In genomic region chr16:74739194-74740135, GRCm38 (mm10) we compare ENCODE assay signal across 12 mouse cellular contexts.
DNase-seq lines count a peak whose midpoint lies in the region; ATAC-seq and TF ChIP-seq lines count a peak whose summit lies in the region.
"Had no signal": no experiment of that assay in that cellular context is flagged by ENCODE, and none has a peak within 500 bp of the region (broad histone marks: within the 10 kb centered on the region; RNA-seq: fewer than 3 reads in every experiment).

No protein-coding gene starts in this region.

- 0 out of 2 replicates have a peak, but pooled peaks have one; percentile 11 for ATAC-seq in hindbrain, embryonic 16.5 days
- no peak for ATAC-seq in hindbrain, embryonic 12.5 days (ENCODE audit: low FRiP score)
- no peak for ATAC-seq in midbrain, postnatal 0 days (ENCODE audit: low FRiP score)

- WGBS in hindbrain, embryonic 16.5 days = 64% methylated on average over 12 of the region's 12 CpGs
- WGBS in hindbrain, embryonic 12.5 days = 85% methylated on average over 12 of the region's 12 CpGs
- 60% methylated on average over 12 of the region's 12 CpGs for WGBS in midbrain, postnatal 0 days

- no peak overlapping the region for H3K4me2 ChIP-seq in hindbrain, embryonic 16.5 days (ENCODE audit: low read length)
- H3K4me2 ChIP-seq in hindbrain, embryonic 12.5 days (replicated peaks) = no peak overlapping the region
- H3K4me2 ChIP-seq in midbrain, postnatal 0 days (ENCODE audit: low read depth, low read length, poor library complexity, severe bottlenecking) = no peak overlapping the region
- H3K4me2 ChIP-seq: liver, embryonic 11.5 days had no signal

- TF ChIP-seq CTCF in midbrain, postnatal 0 days (IDR thresholded peaks at IDR 0.05) = no peak

- no peaks in the 10 kb centered on the region for H3K4me1 ChIP-seq in hindbrain, embryonic 16.5 days (ENCODE audit: control insufficient read depth, insufficient read depth, low read depth, low read length)
- H3K4me1 ChIP-seq in hindbrain, embryonic 12.5 days = no peaks in the 10 kb centered on the region
- H3K4me1 ChIP-seq in midbrain, postnatal 0 days (ENCODE audit: insufficient read depth, low read length) = peaks cover 4% of the 10 kb centered on the region; the same call in 1 of the 2 replicates

- no peaks in the 10 kb centered on the region for H3K36me3 ChIP-seq in hindbrain, embryonic 16.5 days (ENCODE audit: control insufficient read depth, insufficient read depth, low read length)
- H3K36me3 ChIP-seq in hindbrain, embryonic 12.5 days = no peaks in the 10 kb centered on the region
- no peaks in the 10 kb centered on the region for H3K36me3 ChIP-seq in midbrain, postnatal 0 days (ENCODE audit: insufficient read depth, low read length)

- no peak overlapping the region for H3K9ac ChIP-seq in hindbrain, embryonic 16.5 days (ENCODE audit: low read depth, low read length)
- no peak overlapping the region for H3K9ac ChIP-seq in hindbrain, embryonic 12.5 days
- H3K9ac ChIP-seq in midbrain, postnatal 0 days (replicated peaks; ENCODE audit: low read length, poor library complexity, severe bottlenecking) = no peak overlapping the region

- H3K9me3 ChIP-seq in hindbrain, embryonic 16.5 days (ENCODE audit: control insufficient read depth, low read length) = no peaks in the 10 kb centered on the region
- no peaks in the 10 kb centered on the region for H3K9me3 ChIP-seq in hindbrain, embryonic 12.5 days (replicated peaks)
- no peaks in the 10 kb centered on the region for H3K9me3 ChIP-seq in midbrain, postnatal 0 days (ENCODE audit: low read length)

- H3K27me3 ChIP-seq in hindbrain, embryonic 16.5 days (replicated peaks; ENCODE audit: control insufficient read depth, insufficient read depth, low read length) = no peaks in the 10 kb centered on the region
- H3K27me3 ChIP-seq in hindbrain, embryonic 12.5 days = no peaks in the 10 kb centered on the region
- no peaks in the 10 kb centered on the region for H3K27me3 ChIP-seq in midbrain, postnatal 0 days (ENCODE audit: insufficient read depth, low read length)

- H3K4me3 ChIP-seq in hindbrain, embryonic 16.5 days (ENCODE audit: low read length) = no peak overlapping the region
- no peak overlapping the region for H3K4me3 ChIP-seq in hindbrain, embryonic 12.5 days
- no peak overlapping the region for H3K4me3 ChIP-seq in midbrain, postnatal 0 days (ENCODE audit: low read depth, low read length)
- H3K4me3 ChIP-seq: gastrocnemius, adult 2 months had no signal

- DNase-seq in cerebellum, postnatal 10 days = peak; percentile 9
- DNase-seq in cerebellum, postnatal 36 days = no peak
- DNase-seq in urinary bladder, postnatal 14 days (ENCODE audit: low spot score) = peak; percentile 3
- DNase-seq in urinary bladder, postnatal 10 days (ENCODE audit: low spot score) = no peak
- no peak for DNase-seq in thymus, postnatal 25 days
- DNase-seq in midbrain, postnatal 0 days (ENCODE audit: low spot score) = no peak
- DNase-seq: cerebellum, adult 11-12 months; gastrocnemius, adult 2 months; kidney, adult 8-10 months had no signal

- H3K27ac ChIP-seq in hindbrain, embryonic 16.5 days (ENCODE audit: low read depth, low read length) = no peak overlapping the region
- H3K27ac ChIP-seq in hindbrain, embryonic 12.5 days = no peak overlapping the region
- no peak overlapping the region for H3K27ac ChIP-seq in midbrain, postnatal 0 days (ENCODE audit: low read depth, low read length)
- H3K27ac ChIP-seq: gastrocnemius, adult 2 months had no signal

Comparison
In these comparisons a context has a peak if more than half of its experiments do, and no peak if none do; other contexts are left out.
1. DNase-seq: peak in cerebellum, postnatal 10 days (2 of 2) and urinary bladder, postnatal 14 days (single experiment); none in cerebellum, postnatal 36 days (0 of 2), urinary bladder, postnatal 10 days (single experiment), thymus, postnatal 25 days (single experiment) and midbrain, postnatal 0 days (single experiment).